Mouse (Mus musculus): ENCODE data around the gene Tbp.
A peak's percentile ranks its signal among the peaks of the same experiment; 100 is the strongest.

DNA sequence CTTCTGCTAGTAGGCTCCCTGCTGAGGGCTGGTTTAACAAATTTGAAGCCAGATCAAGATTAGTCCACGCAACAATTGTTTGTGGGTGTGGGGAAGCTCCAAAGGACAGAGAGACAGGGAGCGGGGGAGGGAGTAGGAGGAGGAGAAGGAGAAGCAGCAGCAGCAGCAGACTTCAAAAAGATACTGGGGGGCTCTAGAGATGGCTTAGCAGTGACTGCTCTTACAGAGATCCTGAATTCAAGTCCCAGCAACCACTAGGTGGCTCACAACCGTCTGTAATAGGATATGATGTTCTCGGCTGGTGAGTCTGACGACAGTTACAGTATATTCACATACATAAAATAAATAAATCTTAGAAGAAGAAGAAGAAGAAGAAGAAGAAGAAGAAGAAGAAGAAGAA, 30.5 kb downstream of the Tbp start:
- TF ChIP-seq CTCF (IDR thresholded peaks at IDR 0.05; ENCODE audit: borderline replicate concordance, extremely low read depth, insufficient read depth, insufficient read length) (peak; percentile 66), POLR2A (IDR thresholded peaks at IDR 0.05; ENCODE audit: borderline replicate concordance, extremely low read depth, insufficient read depth, insufficient read length, poor library complexity, severe bottlenecking) (no peak)

Data from brain, embryonic 14.5 days (tissue).